Mouse (Mus musculus) MEL (cell line): ENCODE results near the gene Cald1.

Source experiments
- CTCF ChIP-seq, 3 experiments: IDR thresholded peaks in 2 of 3; conservative IDR thresholded peaks in 1 of 3; 2 replicates each; pipeline ENCODE4 v1.5.1; 2011 to 2012; ENCODE audit warnings: low read length in 3 of 3, low read depth in 2 of 3, mild to moderate bottlenecking in 2 of 3, improper control_type of control experiment in 1 of 3, inconsistent platforms in 1 of 3, mixed read lengths in 1 of 3, moderate library complexity in 1 of 3; ENCODE audit not compliant: control insufficient read depth in 1 of 3, insufficient read depth in 1 of 3, poor library complexity in 1 of 3, severe bottlenecking in 1 of 3
- UBTF ChIP-seq: IDR thresholded peaks from 2 replicates; pipeline ENCODE4 v1.6.1; 2012; ENCODE audit warnings: low read depth, mild to moderate bottlenecking, inconsistent platforms, low read length, improper control_type of control experiment, moderate library complexity, borderline replicate concordance; ENCODE audit not compliant: insufficient read depth

DNA sequence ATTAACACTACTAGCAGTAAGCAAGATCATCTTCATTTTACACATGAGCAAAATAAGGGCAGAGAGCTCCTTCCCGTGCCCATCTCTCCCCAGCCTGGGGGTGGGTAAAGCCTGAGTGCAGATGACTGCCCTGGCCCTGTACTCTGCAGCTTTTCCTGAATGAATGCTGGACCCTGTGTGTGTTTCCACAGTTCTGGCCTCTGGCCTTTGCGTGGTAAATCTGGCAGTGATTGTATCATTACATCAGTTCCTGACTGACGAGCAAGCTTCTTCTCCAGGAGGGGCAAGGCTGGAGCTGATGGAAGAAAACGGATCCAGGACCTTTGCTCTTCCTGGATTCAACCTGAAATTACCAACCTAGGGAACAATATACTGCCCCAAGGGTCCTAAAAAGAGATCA, 122.1 kb downstream of the Cald1 start:
- TF ChIP-seq CTCF (IDR thresholded peaks at IDR 0.05 in 2 of 3, conservative IDR thresholded peaks at IDR 0.05 in 1 of 3; ENCODE audit: control insufficient read depth in 1 of 3, insufficient read depth in 1 of 3, low read depth in 2 of 3, low read length in 3 of 3, poor library complexity in 1 of 3, severe bottlenecking in 1 of 3) (no peak), UBTF (no peak)
